Mouse (Mus musculus) regulatory T cell (primary cell): ENCODE results near the gene Nwd1.

ENCODE experiments used
- in situ Hi-C: fragments of 300-600 bp; cut with MboI, MseI; formaldehyde crosslinking; loops from one replicate; pipeline ENCODE4 v1.15.1; 2025; ENCODE audit warnings: high pct_unique_total_duplicates

The Nwd1 gene

GRCm38 (mm10) chr8:72760216-72760615 lies 113.7 kb downstream of the Nwd1 start:
- in situ Hi-C loops: no loop called here

GRCm38 (mm10) chr8:72761322-72762051 lies 115.0 kb downstream of the Nwd1 start, which contains the start of gene F2rl3:
F2rl3 (plus strand) TSS chr8:72761880.
- in situ Hi-C loops: no loop called here

- in situ Hi-C loops: no loop called here
Measured at GRCm38 (mm10) chr8:72762306-72762705, 115.8 kb downstream of the Nwd1 start.

GRCm38 (mm10) chr8:72765696-72766095 lies 119.2 kb downstream of the Nwd1 start:
- in situ Hi-C loops: no loop called here

- in situ Hi-C loops: no loop called here
Measured at GRCm38 (mm10) chr8:72766777-72767176, 120.3 kb downstream of the Nwd1 start.
